Comparison of ENCODE assay signal across 8 mouse cellular contexts in genomic region chr16:22161351-22162065, GRCm38 (mm10). TPM values are rescaled to one million over a fixed set of nuclear protein-coding genes. Genes with fewer than 3 reads are reported as not detected.
DNase-seq lines count a peak whose midpoint lies in the region; ATAC-seq and TF ChIP-seq lines count a peak whose summit lies in the region.

No protein-coding gene starts in this region.

- under 1% methylated on average over 70 of the region's 71 CpGs for WGBS in forebrain, embryonic 12.5 days
- WGBS in intestine, embryonic 14.5 days: under 1% methylated on average over 70 of the region's 71 CpGs
- WGBS in stomach, embryonic 15.5 days: under 1% methylated on average over 71 of the region's 71 CpGs

- no peak for TF ChIP-seq CTCF in layer of hippocampus, adult 2 months (conservative IDR thresholded peaks at IDR 0.05)

- no peaks in the 10 kb centered on the region for H3K9me3 ChIP-seq in forebrain, embryonic 12.5 days
- H3K9me3 ChIP-seq in intestine, embryonic 14.5 days (ENCODE audit: control insufficient read depth, low read length): no peaks in the 10 kb centered on the region
- no peaks in the 10 kb centered on the region for H3K9me3 ChIP-seq in stomach, embryonic 15.5 days

- H3K4me3 ChIP-seq in layer of hippocampus, adult 2 months: peak overlapping the region; percentile 51
- peak overlapping the region; percentile 97 for H3K4me3 ChIP-seq in forebrain, embryonic 12.5 days (replicated peaks)
- peak overlapping the region; percentile 99 for H3K4me3 ChIP-seq in intestine, embryonic 14.5 days (ENCODE audit: low read depth, low read length)
- peak overlapping the region; percentile 99 for H3K4me3 ChIP-seq in stomach, embryonic 15.5 days (replicated peaks)

- no peak overlapping the region for H3K27ac ChIP-seq in layer of hippocampus, adult 2 months
- H3K27ac ChIP-seq in forebrain, embryonic 12.5 days: peak overlapping the region; percentile 94
- H3K27ac ChIP-seq in intestine, embryonic 14.5 days (ENCODE audit: low read depth): peak overlapping the region; percentile 94
- peak overlapping the region; percentile 93 for H3K27ac ChIP-seq in stomach, embryonic 15.5 days

- no peaks in the 10 kb centered on the region for H3K27me3 ChIP-seq in forebrain, embryonic 12.5 days
- H3K27me3 ChIP-seq in intestine, embryonic 14.5 days (replicated peaks; ENCODE audit: control insufficient read depth, insufficient read depth, low read length): no peaks in the 10 kb centered on the region
- H3K27me3 ChIP-seq in stomach, embryonic 15.5 days (replicated peaks): no peaks in the 10 kb centered on the region

- no peak; the same call in 1 of the 2 replicates for ATAC-seq in forebrain, embryonic 12.5 days (ENCODE audit: low FRiP score)
- 0 out of 2 replicates have a peak, but pooled peaks have one; percentile 13 for ATAC-seq in intestine, embryonic 14.5 days (replicated peaks; ENCODE audit: low FRiP score, low TSS enrichment, low read depth)
- ATAC-seq in stomach, embryonic 15.5 days (ENCODE audit: insufficient read depth, low FRiP score, low read depth): no peak

- H3K4me2 ChIP-seq in forebrain, embryonic 12.5 days: peak overlapping the region; percentile 85
- H3K4me2 ChIP-seq in intestine, embryonic 14.5 days (ENCODE audit: low read length): peak overlapping the region; percentile 86
- peak overlapping the region; percentile 82 for H3K4me2 ChIP-seq in stomach, embryonic 15.5 days

- H3K9ac ChIP-seq in forebrain, embryonic 12.5 days: peak overlapping the region; percentile 97
- H3K9ac ChIP-seq in intestine, embryonic 14.5 days (ENCODE audit: low read length): peak overlapping the region; percentile 99
- H3K9ac ChIP-seq in stomach, embryonic 15.5 days: peak overlapping the region; percentile 94

- no peak for DNase-seq in layer of hippocampus, adult 2 months (ENCODE audit: low spot score in 2 of 2)
- DNase-seq in layer of hippocampus, adult 18-20 months (ENCODE audit: low spot score in 2 of 2): no peak
- peak; percentile 25 to 77 for DNase-seq in adrenal gland, adult (ENCODE audit: inconsistent age in 2 of 2, low spot score in 1 of 2)
- DNase-seq in intestine, embryonic 14.5 days (ENCODE audit: low spot score): peak; percentile 84
- DNase-seq in lung, postnatal 36 days: peak; percentile 16
- DNase-seq in left cerebral cortex, adult 9 months (ENCODE audit: low spot score in 2 of 2): no peak

- no peaks in the 10 kb centered on the region for H3K36me3 ChIP-seq in forebrain, embryonic 12.5 days (replicated peaks)
- no peaks in the 10 kb centered on the region for H3K36me3 ChIP-seq in intestine, embryonic 14.5 days (ENCODE audit: control insufficient read depth, insufficient read depth, low read length)
- no peaks in the 10 kb centered on the region for H3K36me3 ChIP-seq in stomach, embryonic 15.5 days

- H3K4me1 ChIP-seq in forebrain, embryonic 12.5 days: peaks cover 34% of the 10 kb centered on the region
- H3K4me1 ChIP-seq in intestine, embryonic 14.5 days (replicated peaks; ENCODE audit: control insufficient read depth, insufficient read depth, low read length): peaks cover 22% of the 10 kb centered on the region
- peaks cover 15% of the 10 kb centered on the region; the same call in 1 of the 2 replicates for H3K4me1 ChIP-seq in stomach, embryonic 15.5 days

RNA-seq across cellular contexts. Expression of gene Igf2bp2, which starts 1.6 kb away (rescaled TPM):
- total RNA-seq in layer of hippocampus, adult 2 months (2021): under 1 TPM; 0.27 to 0.54 TPM
- total RNA-seq in layer of hippocampus, adult 18-20 months (2021): under 1 TPM; 0.22 to 0.86 TPM
- polyA plus RNA-seq in forebrain, embryonic 12.5 days (2016; fragmentation: Nextera tagmentation; extraction: Ambion mirVana): 102 and 106 TPM in 2 replicates
- 139 and 152 TPM in 2 replicates for polyA plus RNA-seq in intestine, embryonic 14.5 days (2014; fragmentation: Nextera tagmentation; extraction: Ambion mirVana)
- 101 and 115 TPM in 2 replicates for polyA plus RNA-seq in stomach, embryonic 15.5 days (2015; fragmentation: Nextera tagmentation; extraction: Ambion mirVana)

Comparison
In these comparisons a context has a peak if more than half of its experiments do, and no peak if none do; other contexts are left out.
1. DNase-seq: peak in adrenal gland, adult (2 of 2), intestine, embryonic 14.5 days (single experiment) and lung, postnatal 36 days (single experiment); none in layer of hippocampus, adult 2 months (0 of 2), layer of hippocampus, adult 18-20 months (0 of 2) and left cerebral cortex, adult 9 months (0 of 2).
2. Peak in every context shown above with its lines, with median percentiles within 50 percentile points of each other: H3K4me3 ChIP-seq, H3K4me2 ChIP-seq and H3K9ac ChIP-seq.